Mouse (Mus musculus): ENCODE measurements around the gene Clcn7.

- no peak for TF ChIP-seq CTCF (conservative IDR thresholded peaks at IDR 0.05; ENCODE audit: low read length)
- no peak for TF ChIP-seq NANOG (IDR thresholded peaks at IDR 0.05; ENCODE audit: borderline replicate concordance, low read length)
- TF ChIP-seq POU5F1 (IDR thresholded peaks at IDR 0.05; ENCODE audit: borderline replicate concordance, low read length): no peak
Measured at GRCm38 (mm10) chr17:25187784-25188149, 54.6 kb downstream of the Clcn7 start.
